Mouse (Mus musculus) adrenal gland (tissue): ENCODE data around the gene Unc45a.
"Not testable (repeated sequence)": the region's sequence is repeated elsewhere in the genome, so short reads cannot be mapped to it uniquely, and the experiment has no call there.

ENCODE experiments used
- intact Hi-C: fragments of 180-260 bp; cut with DNase I; formaldehyde crosslinking; loops from one replicate; pipeline ENCODE4 v1.15.1; 2025

The Unc45a gene

GRCm38 (mm10) chr7:80330278-80330677 is 10.5 kb downstream of the Unc45a start:
- intact Hi-C loops: no loop called here

DNA sequence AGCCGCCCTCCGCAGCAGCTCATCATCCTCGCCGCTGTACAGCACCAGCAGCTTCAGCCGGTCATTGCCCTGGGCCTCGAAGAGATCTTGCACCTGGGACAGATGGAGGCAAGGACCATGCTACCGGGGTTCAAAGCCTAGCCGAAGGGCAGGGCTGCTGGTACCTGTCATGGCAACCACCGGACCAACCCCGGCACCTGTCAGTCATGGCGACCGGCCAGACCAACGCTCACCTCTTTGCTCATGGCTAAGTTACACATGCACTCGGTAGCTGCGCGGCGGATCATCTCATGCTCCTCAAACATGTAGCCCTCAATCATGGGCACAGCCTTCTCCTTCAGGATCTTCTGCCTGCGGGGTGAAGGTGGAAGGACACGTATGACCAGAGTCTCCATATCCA is 14.7 kb downstream of the Unc45a start:
- intact Hi-C loops: no loop called here

- intact Hi-C loops: no loop called here
These were observed 15.4 kb downstream of the Unc45a start for GRCm38 (mm10) chr7:80325292-80325868.

GRCm38 (mm10) chr7:80324816-80325119 is 16.0 kb downstream of the Unc45a start:
- intact Hi-C loops: not testable (repeated sequence)

- intact Hi-C loops: no loop called here
These were observed 16.6 kb downstream of the Unc45a start, which contains the start of gene Rccd1 for GRCm38 (mm10) chr7:80324043-80324815. Gene Rccd1 (minus strand): TSS chr7:80324454.

- intact Hi-C loops: no loop called here
These were observed 17.5 kb downstream of the Unc45a start for GRCm38 (mm10) chr7:80323336-80323735.

GRCm38 (mm10) chr7:80319846-80320496 is 20.8 kb downstream of the Unc45a start:
- intact Hi-C loops: no loop called here

- intact Hi-C loops: no loop called here
These were observed 22.1 kb downstream of the Unc45a start for GRCm38 (mm10) chr7:80318670-80319069.

DNA sequence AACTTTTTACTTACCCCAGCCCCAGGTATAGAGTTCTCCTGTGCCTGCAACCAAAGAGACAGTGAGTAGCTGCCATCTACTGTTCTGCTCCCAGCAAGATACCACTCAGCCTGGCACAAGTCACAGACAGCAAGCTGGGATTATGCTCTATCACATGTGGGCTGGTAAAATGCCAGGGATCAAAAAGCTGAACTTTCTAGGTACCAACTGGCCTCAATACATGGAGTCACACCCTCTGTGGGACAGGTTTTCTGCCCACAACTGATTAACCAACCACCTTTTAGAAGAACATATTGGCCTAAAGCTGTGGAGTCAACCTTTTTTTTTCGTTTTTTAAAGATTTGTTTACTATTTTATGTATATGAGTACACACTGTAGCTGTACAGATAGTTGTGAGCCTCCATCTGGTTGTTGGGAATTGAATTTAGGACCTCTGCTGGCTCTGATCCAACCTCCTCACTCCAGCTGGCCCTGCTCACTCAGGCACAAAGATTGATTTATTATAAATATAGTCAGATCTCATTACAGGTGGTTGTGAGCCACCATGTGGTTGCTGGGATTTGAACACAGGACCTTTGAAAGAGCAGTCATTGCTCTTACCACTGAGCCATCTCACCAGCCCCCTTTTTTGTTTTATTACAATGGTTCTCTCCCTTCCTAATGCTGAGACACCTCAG is 23.2 kb downstream of the Unc45a start:
- intact Hi-C loops: no loop called here

DNA sequence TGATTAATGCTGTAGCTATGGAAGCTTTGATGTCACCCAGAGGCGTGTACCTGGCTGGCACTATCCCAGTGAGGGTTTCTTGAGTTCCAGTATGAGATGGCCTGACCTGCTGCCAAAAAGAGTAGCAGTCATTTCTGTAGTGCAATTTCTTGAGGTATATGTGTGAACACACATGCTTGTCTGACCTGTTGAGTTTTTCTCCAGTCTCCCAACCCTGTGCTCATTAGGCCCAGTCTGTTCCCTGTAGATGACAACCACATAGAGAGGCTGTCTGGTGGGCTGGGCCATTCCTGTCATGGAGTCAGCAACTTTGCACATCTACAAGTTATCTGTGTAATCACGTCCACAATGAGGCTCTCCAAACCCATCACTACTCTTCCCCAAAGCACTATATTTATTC is 25.1 kb downstream of the Unc45a start:
- intact Hi-C loops: no loop called here

DNA sequence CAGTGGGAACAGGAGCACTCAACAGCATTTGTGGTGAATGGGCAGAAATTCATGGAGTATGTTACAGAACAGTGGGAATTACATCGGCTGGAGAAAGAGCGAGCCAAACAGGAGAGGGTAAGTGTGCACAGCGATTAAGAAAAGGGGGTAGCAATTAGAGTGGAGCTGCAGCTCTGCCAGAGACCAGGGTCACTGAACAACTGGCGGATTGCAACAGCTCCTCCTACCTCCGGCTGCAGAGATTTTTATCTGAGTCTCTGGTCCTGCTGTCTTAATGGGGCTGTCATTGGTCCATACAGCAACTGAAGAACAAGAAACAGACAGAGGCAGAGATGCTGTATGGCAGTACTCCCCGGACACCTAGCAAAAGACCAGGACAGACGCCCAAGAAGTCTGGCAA is 30.0 kb downstream of the Unc45a start:
- intact Hi-C loops: no loop called here

GRCm38 (mm10) chr7:80307766-80308165 is 33.0 kb downstream of the Unc45a start:
- intact Hi-C loops: no loop called here

DNA sequence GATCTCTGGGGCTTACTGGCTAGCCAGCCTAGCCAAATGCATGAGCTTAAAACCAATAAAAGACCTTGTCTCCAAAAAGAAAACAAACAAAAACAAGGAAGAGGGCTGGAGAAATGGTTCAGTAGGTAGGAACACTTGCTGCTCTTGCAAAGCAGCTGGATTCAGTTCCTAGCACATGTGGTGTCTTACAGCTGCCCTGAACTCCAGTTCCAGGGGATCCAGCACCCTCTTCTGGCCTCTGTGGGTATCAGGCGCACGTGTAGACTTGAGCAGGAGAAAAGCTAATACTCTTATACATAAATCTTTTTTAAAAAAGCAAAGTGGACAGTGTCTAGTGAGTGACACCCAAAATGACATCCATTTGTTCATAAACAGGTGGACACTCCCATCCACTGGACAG is 39.3 kb downstream of the Unc45a start:
- intact Hi-C loops: no loop called here

DNA sequence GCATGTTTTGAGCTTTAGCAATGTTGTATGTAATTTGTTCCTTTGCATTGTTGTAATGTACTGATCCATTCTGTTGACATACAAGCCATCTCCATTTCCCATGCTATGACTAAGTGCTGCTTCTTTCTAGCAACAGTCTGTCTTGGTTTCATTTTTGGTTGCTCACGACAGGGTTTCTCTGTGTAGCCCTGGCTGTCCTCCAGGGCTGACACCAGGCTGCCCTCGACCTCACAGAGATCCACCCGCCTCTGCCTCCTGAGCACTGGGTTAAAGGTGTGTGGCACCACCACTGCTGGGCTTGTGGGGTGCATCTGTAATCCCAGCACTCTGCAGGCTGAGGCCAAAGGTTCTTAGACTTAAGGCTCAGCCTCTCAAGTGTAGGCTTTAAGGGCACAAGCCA is 41.2 kb downstream of the Unc45a start:
- intact Hi-C loops: no loop called here

GRCm38 (mm10) chr7:80298754-80299153 is 42.1 kb downstream of the Unc45a start:
- intact Hi-C loops: no loop called here

- intact Hi-C loops: no loop called here
These were observed 43.8 kb downstream of the Unc45a start for GRCm38 (mm10) chr7:80297041-80297440.

DNA sequence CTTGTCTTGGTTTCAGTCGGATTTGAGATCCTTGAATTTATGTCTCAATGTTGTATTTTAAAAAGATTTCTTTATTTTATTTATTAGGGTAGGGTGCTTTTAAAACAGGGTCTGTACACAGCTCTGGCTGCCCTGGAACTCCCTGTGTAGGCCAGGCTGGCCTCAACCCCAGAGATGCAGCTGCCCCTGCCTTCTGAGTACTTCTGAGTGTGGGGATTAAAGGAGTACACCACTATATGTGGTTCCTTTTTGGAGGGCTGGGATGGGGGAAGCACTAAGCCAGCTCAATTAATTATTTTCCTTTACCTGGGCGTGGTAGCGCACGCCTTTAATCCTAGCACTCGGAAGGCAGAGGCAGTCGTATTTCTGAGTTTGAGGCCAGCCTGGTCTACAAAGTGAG is 44.3 kb downstream of the Unc45a start:
- intact Hi-C loops: no loop called here

DNA sequence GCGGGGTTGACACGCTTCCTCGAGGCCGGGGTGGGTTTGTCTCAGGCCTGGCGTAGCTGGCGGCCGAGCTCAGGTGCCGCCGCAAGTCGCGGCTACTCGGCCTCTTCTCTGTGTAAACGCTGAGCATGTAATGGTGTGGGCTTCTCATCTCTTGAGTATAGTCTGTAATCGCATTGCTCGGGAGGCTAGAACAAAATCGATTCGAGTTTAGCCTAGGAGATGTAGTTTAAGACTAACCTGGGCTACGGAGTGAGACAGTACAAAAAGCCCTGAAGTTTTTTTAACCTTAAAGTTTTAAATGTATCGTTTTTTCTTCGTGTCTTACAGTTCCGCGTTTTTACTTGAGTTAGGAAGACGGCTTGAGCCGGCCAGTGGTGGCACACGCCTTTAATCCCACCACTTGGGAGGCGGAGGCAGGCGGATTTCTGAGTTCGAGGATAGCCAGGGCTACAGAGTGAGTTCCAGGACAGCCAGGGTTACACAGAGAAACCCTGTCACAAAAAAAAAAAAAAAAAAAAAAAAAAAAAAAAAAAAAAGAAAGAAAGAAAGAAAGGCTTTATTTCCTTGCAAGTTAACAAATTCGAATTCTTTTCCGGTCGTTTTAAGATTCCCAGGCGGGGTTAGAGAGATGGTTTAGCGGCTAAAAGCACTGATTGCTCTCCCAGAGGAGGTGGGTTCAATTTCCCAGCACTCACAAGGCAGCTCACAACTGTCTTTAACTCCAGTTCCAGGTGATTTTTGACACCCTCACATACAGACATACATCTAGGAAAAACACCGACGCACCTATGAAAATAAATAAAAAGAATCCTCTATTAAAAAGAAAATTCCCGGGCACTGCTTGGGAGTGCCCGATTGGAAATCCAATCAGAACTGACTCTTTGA is 45.8 kb downstream of the Unc45a start:
- intact Hi-C loops: no loop called here

DNA sequence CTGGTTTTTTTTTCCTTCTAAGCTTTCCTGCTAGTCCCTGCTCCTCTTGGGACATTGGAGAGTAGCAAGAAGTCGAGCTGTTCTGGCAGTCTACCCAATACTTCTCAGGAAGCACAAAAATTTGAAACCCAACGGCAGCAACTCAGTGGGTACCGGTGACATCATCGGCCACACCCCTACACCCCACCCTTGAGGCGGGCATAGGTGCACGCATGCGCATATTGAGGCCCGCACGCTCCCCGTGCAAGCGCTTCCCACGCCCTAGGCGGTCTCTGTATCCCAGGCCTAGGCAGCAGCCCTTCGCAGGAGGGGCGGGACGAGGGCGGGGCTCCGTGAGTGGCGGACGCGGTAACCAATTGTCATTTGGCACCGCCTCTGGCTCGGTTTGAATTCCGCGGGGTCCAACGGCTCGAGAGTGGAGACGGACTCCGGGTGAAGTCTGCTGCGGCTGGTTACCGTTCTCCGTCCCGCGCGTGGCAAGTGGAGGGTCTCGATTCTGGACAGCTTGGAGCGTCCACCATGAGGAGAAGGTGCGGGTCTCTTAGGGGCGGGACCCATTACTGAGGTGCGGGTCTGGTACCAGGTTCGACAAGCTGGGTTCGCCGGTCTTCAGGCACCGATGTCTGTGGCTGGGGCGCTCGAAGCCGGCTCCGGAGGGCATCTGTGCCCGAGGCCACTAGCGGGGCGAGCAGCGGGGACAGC is 46.6 kb downstream of the Unc45a start, which contains the start of gene Prc1:
Prc1 (plus strand) TSS at position 389 of the 702 bp plus-strand sequence.
- intact Hi-C loops: no loop called here

GRCm38 (mm10) chr7:80287736-80288135 is 53.1 kb downstream of the Unc45a start:
- intact Hi-C loops: no loop called here
